Mouse (Mus musculus) megakaryocyte progenitor cell, adult 5-6 weeks (primary cell): ENCODE results near the gene Lep. TPM values are rescaled to one million over a fixed set of nuclear protein-coding genes. Genes with fewer than 3 reads are reported as not detected.

Experiments used
- ATAC-seq: replicated peaks from 2 replicates; pipeline ENCODE4 v1.8.0; 2016; ENCODE audit warnings: mild to moderate bottlenecking, moderate TSS enrichment, inconsistent platforms; ENCODE audit not compliant: poor library complexity
- total RNA-seq, 2 experiments: library from RNA; stranded (forward) in 1 of 2; stranded (reverse) in 1 of 2; fragments of 157-497, 149-512 nt in 1 of 2; fragments of 200-1000 nt in 1 of 2; gene quantifications; 2 replicates each; pipeline versions ENCODE4 v1.2.3 to v1.2.4; 2015 to 2017

Gene Lep
- total RNA-seq, 2 experiments from 2014 or later = not detected

DNA sequence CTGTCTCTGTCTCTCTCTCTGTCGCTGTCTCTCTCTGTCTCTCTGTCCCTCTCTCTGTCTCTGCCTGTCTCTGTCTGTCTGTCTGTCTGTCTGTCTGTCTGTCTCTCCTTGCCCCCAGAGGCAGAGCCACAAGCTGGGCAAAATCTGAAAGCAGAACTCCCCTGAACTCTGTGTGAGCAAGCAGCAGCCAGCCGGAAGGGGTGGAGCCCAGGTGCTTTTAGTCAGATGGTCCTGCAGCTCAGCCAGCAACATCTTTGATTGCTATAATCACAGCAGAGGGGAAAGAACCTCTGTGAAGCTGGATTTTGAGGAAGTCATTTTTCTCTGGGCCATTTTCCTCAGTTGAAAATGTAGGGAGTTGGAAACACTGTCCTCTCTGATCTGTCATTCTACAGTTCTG, 19.8 kb upstream of the Lep start:
- no peak for ATAC-seq

DNA sequence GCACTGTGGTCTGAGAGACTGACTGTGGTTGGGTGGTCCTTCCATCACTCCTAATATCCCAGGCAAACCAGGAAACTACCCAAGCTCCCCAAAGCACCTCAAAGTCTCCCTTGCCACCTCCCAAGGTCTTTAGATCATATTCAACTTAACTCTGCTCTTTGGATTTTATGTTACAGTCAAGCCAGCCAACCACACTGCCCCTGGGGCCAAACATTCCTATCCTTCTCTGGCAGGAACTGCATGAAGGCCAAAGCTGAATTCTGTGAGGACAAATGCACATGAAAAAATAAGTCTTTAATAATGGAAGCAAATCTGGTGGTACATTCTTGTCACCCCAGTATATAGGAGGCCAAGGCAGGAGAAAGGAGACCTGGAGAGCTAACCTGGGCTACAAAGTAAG, 16.0 kb upstream of the Lep start:
- no peak for ATAC-seq

DNA sequence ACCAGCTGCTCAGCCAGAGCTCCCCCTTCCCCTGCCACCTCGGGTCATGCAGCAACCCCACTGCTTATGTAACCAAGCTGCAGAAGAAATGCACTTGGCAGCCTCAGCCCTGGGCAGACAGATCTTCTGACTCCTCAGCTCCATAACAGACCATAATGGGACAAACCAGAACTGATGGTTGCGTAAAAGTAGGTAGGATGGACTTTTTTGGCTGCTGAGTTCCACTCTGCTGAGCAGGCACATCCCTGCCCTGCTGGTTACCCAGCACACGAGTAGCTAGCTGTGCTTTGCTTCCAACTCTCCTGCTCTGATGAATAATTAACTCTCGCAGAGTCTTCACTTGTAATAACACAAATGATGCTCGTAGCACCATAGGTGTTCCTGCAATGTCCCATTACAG, 10.1 kb upstream of the Lep start:
- ATAC-seq = no peak

DNA sequence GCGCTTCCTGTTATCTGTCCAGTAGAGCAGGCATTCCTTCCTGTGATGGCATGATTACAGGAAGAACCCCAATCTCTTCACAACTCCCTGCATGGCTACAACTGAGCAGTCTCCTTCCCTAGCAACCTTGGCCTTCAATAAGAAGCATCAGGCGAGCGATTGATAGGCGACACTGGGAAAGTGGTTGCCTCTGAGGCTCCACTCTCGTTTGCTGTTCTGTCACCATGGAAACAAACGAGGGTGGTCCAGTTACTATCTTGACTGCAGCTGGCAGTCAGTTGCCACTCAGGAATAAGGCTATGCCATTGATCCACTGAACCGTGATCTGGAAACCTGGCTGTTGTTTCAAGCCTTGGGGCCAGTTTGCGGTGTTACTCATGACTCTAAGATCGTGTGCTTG, 7.8 kb upstream of the Lep start:
- no peak for ATAC-seq

DNA sequence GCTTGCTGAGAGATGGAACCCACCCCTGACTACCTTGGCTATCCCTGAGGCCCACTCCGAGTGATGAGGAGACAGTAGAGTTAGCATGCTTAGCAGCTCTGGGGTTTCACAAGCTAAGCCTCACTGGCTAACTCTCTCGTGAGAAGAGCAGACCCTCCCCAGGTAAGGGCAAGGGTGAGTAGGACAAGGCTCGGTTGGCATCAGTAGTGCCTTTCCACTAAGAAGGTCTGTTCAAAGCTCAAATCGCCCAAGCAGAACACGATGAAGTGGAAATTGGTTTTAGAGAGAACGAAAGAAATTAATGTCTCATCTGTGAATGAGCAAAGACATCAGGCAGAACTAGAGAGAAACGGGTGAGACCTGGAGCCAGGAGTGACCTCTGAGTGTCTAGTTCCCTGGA, 6.8 kb upstream of the Lep start:
- ATAC-seq = no peak

DNA sequence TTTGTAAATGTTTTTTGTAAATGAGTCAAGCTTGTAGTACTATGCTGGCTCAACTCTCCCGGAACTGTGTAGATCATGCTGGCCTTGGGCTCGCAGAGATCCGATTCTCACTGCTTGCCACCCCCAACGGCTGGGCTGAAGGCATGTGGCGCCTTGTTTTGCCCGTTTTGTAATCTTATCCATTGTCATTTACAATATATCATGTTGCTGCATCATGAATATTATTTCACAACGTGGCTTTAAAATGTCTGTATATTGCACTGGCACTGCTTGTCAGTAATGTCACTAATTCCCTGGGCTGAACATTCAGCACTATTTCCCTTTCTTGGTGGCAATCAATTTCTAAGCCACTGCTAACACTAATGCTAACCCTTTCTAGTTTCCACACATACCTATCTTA, 3.6 kb upstream of the Lep start:
- no peak for ATAC-seq

DNA sequence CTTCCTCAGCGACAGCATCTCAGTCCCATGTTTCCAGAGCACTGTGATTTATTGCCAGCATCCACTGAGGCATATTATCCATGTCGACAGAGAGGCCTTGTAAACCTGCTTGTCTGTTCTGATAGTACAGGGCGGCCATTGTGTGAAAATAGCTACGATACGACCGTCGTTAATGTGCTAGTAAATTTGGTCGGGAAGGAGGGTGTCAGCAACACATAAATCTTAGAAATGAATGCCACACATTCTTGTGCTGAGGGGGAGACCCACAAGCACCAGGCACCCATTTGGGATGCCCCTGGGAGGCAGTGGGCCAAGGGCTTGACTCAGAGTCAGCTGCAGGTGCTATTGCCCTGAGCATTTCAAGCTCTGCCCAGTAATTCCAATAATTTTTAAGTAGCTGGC, 6.4 kb downstream of the Lep start:
- ATAC-seq = no peak

DNA sequence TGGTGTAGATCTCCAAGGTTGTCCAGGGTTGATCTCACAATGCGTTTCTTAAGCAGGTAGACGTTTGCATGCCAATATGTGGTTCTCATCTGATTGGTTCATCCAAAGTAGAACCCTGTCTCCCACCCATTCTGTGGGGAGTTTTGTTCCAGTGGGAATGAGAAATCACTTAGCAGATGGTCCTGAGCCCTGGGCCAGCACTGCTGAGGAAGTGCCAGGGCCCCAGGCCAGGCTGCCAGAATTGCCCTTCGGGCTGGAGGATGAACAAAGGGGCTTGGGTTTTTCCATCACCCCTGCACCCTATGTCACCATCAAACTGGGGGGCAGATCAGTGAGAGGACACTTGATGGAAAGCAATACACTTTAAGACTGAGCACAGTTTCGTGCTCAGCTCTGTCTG, 12.2 kb downstream of the Lep start:
- ATAC-seq = no peak

DNA sequence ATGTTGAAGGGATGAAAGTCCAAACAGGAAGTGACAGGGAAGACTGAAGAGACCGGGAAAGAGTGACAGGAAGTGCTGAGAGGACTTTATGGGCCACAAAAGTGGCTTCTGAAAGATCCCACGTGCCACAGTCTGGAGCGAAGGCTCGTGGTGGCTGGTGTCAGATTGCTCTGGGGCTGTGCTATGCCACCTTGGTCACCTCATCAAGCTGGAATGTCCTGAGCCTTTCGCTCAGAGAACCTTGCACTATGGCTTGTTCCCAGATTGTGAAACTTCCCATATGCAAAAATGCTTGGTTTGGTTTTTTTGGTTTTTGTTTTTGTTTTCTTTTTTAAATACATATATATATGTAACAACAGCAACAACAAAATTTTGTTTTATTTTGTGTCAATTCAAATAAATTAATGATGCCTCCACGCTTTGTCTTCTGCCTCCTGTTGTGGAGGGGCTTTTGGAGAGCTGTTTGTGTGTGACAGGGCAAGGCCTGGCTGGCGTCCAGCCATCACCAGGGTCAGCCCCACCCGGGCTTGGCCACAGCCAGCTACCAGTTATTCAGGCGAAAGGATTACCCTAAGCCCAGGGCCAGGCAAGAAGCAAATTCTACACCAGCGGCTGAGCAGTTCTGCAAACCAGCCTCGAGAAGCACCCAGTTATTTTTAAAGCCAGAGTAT, 13.6 kb downstream of the Lep start:
- no peak for ATAC-seq

DNA sequence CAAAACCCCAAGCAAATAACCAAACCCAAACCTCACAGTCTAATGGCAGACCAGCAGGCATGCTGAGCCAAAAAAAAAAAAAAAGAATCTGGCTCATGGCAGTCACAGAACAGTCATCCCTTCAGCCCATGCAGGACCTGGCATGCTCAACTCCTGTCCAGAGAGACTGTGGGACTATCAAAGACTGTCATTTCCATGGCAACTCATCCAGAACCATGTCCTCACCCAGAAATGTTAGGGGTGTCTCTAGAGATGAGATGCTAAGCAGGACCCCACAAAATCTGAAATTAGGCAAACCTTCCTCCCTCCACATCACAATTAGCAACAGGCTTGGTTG, 14.1 kb downstream of the Lep start:
- no peak for ATAC-seq

DNA sequence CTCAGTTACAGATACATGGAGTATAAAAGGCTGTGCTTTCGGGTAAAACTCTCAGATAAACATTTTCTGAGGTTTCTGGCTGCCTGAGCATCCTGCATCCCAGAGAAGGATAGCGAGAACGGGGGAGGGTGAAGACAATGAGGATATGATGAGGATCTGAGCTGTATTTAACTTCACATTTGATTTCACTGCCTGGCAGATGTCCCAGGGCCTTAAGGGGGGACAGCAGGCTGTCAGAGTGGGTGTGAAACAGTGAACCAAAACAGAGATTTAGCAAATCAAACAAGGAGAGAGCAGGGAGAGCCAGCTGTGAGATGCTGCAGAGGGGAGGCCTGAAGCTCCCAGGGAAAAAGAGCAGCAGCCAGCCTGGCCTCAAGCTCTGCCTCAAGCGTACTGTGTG, 19.3 kb downstream of the Lep start:
- no peak for ATAC-seq

DNA sequence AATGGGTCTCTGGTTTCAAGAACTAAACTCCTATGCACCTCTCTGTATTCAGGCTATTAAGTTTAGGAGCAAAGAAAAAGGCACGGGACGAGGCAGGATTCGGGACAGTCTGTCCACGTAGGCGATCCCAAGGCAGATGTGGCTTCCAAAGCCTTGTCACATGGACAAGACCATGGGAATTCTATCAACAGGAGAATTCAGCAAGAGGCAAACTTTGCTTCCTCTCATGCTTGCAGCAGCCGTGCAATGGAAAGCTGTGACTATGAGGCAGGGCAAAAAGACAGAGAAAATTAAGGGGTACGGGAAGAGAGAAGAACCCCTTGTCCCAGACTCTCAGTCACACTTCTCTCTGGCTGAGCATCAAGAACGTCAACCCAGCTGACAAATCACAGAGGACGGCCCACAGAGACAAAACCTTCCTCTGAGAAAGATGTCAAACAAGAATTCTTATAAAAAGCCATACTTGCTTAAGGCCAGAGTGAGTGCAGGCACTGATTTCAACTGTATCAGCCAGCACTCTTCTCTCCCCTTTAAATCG, 21.9 kb downstream of the Lep start:
- ATAC-seq = no peak

DNA sequence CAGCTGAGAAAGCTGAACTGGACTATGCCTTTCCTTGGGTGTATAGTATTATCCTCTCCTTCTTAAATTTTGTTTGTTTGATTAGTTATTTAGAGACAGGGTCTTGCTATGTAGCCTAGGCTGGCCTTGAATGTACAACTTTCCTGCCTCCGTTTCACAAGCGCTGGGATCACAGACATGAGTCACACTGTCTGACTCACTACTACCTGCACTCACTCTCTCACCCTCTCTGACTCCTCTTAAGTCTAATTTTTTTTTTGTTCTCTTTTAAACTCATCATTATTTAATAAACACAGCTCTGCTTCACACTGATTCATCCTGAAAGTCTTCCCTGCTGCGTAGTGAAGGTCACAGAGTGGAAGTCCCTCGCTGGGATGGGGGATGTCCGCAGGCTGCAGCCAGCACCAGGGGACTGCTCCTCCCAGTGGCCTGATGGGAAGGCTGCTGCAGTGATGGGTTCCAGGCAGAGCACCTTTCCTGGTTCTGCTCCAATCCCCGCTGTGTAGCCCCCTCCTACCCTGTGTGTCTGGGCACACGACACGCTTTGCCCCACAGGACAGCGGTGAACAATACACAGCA, 22.8 kb downstream of the Lep start:
- no peak for ATAC-seq

DNA sequence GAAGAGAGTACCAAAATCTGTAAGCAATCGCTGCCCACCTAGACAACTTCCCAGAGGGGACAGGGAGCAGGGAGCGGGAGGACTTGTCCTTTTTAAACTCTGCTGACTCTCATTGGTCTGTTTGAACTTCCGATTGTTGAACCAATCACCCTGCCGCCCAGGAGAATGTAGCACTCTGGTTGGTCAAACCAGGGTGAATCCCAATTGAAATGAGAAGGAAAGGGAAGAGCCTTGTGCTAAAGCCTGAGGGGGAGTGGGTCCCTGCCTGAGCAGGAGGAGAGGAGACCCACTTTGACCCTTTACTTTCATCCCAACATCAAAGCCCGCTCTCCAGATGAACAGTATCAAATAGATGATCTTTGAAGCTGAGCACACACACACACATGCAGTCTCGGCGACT, 24.4 kb downstream of the Lep start:
- no peak for ATAC-seq

DNA sequence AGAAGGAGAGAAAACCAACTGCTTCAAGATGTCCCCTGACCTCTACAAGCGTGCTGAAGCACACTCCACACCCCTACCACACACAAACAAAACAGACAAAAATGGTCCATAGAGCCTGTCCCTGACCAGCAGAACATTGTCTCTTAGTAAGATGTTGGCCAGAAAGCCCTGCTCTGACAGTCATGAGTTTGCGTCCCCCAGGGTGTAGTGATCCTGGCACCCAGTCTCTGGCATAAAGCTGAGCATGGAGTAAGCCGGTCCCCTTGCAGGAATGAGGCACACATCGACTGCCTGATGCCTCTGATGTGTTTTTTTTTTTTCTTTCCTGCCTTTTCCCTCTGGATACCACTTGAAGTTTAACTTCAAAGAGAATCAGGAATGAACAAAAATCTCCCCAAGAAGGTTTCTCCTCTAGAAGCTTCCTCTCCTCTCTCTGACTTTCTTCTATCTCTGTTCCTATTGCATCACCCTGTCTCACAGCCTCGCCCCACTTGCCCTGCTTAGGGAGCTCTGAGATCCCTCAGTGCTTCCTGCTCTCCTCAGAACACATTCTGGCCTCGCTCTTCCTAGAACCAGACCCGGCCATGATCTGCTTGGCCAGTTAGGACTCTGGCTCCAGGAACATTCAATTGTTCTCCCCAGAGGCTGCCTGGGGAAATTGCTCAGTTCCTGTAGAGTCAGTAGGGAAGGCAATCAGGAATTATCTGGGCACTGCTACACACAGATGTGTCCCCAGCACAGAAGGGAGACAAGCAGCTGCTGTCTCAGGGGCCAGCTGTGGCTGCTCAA, 28.1 kb downstream of the Lep start:
- no peak for ATAC-seq

DNA sequence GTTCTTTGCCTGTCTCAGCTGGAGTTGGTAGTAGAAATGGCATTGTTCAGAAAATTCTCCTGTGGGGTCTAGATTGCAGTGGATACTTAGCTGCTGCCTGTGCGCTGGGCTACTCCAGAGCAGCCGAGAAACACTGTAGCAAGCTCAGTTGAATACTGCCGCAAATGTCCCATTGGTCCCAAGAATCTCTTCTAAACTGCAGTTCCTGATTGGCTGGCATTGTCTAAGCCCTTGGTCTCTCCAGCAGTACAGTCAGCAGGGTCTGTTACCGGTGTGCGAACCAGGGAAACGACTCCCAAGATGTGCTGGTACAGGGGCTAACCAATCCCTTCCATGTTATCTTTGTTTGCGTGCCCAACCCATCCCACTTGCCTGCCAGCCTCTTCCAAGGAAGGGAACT, 32.2 kb downstream of the Lep start:
- ATAC-seq = no peak

DNA sequence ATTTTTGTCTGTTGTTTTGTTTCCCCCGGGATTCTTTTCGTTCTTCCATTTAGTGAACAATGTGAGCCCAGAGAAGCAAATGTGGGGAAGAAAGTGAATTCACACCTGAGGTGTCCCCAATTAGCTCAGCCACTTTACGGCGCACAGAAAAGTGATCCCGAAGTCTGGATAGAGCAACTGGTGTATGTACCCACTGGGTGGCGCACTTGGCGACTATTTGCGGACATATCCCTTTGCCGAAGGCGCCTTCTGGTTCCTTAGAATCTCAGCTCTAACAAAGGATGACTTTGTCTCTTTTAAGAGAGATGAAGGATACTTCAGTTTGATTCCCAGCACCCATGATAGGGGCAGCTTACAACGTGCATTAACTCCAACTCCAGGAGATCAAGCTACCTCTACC, 32.9 kb downstream of the Lep start:
- ATAC-seq = no peak

DNA sequence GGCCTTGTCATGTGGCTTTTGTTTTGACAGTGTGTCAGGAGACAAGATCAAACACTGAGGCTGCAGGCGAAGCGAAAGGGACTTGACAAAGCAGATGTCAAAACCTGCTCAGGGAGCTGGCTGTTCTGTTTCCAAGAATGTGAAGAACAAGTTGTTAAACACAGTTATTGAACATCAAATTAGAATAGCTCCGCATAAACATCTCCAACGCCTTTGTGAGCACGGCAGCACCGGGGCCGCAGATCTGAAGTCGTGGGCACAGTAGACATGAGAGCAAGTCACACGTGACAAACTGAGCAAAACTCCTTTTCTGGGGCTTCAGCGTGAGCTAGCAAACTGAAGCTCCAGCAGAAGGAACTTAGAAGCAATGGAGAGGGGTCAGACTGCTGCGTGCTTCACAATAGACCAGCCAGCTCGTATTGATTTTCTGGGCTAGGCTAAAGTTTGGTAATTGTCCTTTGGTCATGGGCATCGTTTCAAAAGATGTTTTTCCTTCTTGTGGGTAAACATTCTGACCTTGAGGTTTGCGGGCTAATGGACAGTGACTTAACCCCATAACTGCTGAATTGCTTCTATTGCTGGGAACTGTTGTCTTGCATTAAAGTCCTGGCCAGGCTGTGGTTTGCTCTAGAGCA, 39.6 kb downstream of the Lep start:
- no peak for ATAC-seq

DNA sequence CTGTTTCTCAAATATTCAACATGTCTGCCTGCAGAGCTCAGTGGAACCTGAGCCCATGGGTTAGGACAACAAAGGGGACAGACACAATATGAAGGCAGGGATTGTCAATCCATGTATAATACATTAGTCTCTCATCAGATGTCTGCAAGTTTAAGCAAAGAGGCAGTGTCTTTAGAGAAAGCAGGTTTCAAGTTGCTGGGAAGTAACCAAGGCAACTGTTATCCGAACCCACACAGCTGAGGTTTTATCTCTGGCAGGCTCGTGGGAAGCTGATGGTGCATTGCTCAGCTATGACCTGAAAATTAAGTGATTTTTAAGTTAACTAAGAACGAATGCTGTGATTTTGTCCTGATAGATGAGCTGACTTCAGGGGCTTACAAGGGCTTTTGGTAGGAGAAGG, 40.4 kb downstream of the Lep start:
- no peak for ATAC-seq

DNA sequence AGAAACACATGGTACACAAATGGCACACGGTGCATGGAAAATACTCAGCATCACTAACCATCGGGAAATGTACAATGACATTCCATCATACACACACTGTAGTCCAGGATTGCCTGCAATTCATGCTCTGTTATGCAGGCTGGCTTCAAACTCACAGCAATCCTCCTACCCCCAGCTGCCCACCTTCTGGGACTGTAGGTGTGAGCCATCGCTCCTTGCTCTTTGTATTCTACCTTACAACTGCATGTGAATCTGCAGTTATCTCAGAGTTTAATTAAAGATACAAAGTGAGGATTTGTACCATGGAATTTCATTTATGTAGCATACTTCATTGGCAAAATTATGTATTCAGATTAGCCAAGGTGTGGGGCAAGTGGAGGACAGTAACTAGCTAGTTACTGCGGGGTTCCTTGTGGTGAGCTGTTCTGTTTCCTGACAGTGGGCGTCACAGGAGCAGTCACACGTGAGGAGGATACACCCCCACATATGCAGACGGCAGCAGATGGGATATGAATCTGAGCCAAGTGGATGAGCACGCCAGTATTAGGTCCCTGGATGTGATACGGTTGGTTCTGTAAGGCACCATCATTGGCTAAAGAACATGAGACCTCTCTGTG, 41.3 kb downstream of the Lep start:
- no peak for ATAC-seq

DNA sequence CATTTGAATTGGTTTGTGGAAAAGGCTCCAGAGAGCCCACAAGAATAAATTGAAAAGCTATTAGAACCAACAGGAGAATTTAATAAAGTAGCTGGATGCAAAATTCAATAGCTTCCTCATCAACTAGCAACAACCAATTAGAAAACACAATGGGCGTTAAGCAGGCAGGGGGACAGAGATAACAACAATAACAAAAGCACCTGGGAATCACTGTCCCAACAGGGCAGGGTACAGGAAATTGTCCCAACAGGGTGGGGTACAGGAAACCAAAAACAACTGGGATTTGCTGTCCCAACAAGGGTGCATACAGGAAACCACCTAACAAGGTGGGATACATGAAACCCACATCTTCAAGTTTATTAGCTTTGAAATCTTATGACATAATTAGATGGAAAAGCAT, 48.4 kb downstream of the Lep start:
- ATAC-seq = no peak
